Mouse (Mus musculus) brain, embryonic 14.5 days (tissue): ENCODE measurements around the gene Triobp.

ENCODE experiments used
- CTCF ChIP-seq: fragments of 200-500 bp; IDR thresholded peaks from 2 replicates; pipeline ENCODE4 v1.5.1; 2012; ENCODE audit warnings: inconsistent platforms, mild to moderate bottlenecking, moderate library complexity, borderline replicate concordance; ENCODE audit not compliant: insufficient read depth, insufficient read length; ENCODE audit errors: extremely low read depth
- POLR2A ChIP-seq: fragments of 200-500 bp; IDR thresholded peaks from 2 replicates; pipeline ENCODE4 v1.6.1; 2012; ENCODE audit warnings: mild to moderate bottlenecking, inconsistent platforms, borderline replicate concordance; ENCODE audit not compliant: poor library complexity, insufficient read depth, insufficient read length, severe bottlenecking; ENCODE audit errors: extremely low read depth

- no peak for TF ChIP-seq CTCF
- no peak for TF ChIP-seq POLR2A
Measured at GRCm38 (mm10) chr15:78959537-78959936, 12.0 kb downstream of the Triobp start.
